Mouse (Mus musculus): ENCODE measurements around the gene Grid2ip. TPM values are rescaled to one million over a fixed set of nuclear protein-coding genes. Genes with fewer than 3 reads are reported as not detected.

The Grid2ip gene
- polyA plus RNA-seq, 1 experiment from 2014 or later = 0.65 TPM

- 1% methylated on average over 47 of the region's 47 CpGs for WGBS
- Histone ChIP-seq H3K4me3 (replicated peaks) (peak overlapping the region; percentile 48), H3K36me3 (no peaks in the 10 kb centered on the region), H3K9me3 (no peaks in the 10 kb centered on the region), H3K27me3 (peaks cover 77% of the 10 kb centered on the region), H3K4me1 (replicated peaks) (peaks cover 11% of the 10 kb centered on the region; the same call in 1 of the 2 replicates), H3K4me2 (peak overlapping the region; percentile 95), H3K9ac (replicated peaks) (peak overlapping the region; percentile 63), H3K27ac (no peak overlapping the region)
- peak; percentile 66 for ATAC-seq (ENCODE audit: insufficient number of reproducible peaks, insufficient read depth, low FRiP score, low TSS enrichment, low read depth)
Measured at GRCm38 (mm10) chr5:143363678-143364615, 6.8 kb downstream of the Grid2ip start.

DNA sequence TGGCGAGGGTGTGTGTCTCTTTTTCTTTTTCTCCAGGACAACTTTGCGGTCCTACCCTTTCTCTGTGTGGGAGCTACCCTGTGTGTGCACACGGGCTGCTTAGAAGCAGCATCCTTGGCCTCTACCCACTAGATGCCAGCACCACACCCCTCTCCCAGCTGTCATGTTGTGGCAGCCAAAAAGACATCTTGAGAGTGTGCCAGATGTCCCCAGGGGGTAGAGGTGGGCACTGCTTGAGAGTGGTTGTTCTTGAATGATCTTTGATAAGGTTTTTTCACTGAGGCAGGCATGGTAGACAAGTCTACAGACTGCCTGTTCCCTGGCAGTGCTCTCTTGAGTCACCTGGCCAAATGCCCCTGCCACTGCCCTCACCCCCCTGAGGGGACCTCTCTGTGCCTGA is 10.8 kb downstream of the Grid2ip start:
- no peak for ATAC-seq (ENCODE audit: insufficient number of reproducible peaks, insufficient read depth, low FRiP score, low TSS enrichment, low read depth)
- Histone ChIP-seq H3K4me1 (replicated peaks) (peaks cover 18% of the 10 kb centered on the region), H3K9ac (replicated peaks) (no peak overlapping the region), H3K36me3 (no peaks in the 10 kb centered on the region), H3K27me3 (peaks cover 90% of the 10 kb centered on the region), H3K4me2 (no peak overlapping the region), H3K9me3 (no peaks in the 10 kb centered on the region), H3K4me3 (replicated peaks) (no peak overlapping the region), H3K27ac (no peak overlapping the region)
- 71% methylated on average over 3 of the region's 3 CpGs for WGBS

DNA sequence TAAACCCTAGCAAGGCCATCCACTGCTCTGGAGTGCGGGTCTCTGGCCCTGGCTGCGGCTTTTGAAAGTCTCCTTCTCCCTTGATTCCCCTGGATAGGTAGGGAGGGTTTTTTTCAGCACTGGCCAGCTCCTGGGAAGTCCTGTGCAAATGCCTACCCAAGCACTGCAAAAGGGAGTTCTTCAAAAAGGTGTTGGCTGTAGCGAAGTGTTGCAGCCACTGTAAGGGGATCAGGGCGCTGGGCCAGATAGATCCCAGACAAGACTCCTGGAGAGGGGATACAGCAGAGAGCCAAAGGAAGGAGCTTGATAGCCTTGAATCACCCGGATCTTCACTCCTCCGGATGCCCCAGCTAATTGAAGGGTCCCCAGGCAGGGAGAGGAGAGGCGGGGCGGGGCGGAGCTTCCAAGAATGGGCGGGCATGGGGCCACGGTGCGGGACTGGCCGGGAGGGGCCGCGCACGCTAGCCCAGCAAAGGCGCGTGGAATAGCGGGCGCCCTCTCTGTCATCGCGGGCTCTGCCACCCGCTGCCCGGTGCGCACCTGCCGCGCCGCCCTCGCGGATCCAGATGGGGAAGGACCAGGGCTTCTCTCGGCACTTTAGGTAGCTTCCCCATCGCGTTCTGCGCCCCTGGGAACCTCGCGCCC is 12.6 kb downstream of the Grid2ip start:
- peaks cover 95% of the 10 kb centered on the region for H3K27me3 ChIP-seq
- H3K4me3 ChIP-seq (replicated peaks) = peak overlapping the region; percentile 31
- WGBS = 3% methylated on average over 36 of the region's 36 CpGs
- H3K9me3 ChIP-seq = no peaks in the 10 kb centered on the region
- no peaks in the 10 kb centered on the region for H3K36me3 ChIP-seq
- peak overlapping the region; percentile 37; the same call in 1 of the 2 replicates for H3K9ac ChIP-seq (replicated peaks)
- H3K4me1 ChIP-seq (replicated peaks) = peaks cover 9% of the 10 kb centered on the region
- peak overlapping the region; percentile 48 for H3K4me2 ChIP-seq
- H3K27ac ChIP-seq = no peak overlapping the region
- ATAC-seq (ENCODE audit: insufficient number of reproducible peaks, insufficient read depth, low FRiP score, low TSS enrichment, low read depth) = no peak

DNA sequence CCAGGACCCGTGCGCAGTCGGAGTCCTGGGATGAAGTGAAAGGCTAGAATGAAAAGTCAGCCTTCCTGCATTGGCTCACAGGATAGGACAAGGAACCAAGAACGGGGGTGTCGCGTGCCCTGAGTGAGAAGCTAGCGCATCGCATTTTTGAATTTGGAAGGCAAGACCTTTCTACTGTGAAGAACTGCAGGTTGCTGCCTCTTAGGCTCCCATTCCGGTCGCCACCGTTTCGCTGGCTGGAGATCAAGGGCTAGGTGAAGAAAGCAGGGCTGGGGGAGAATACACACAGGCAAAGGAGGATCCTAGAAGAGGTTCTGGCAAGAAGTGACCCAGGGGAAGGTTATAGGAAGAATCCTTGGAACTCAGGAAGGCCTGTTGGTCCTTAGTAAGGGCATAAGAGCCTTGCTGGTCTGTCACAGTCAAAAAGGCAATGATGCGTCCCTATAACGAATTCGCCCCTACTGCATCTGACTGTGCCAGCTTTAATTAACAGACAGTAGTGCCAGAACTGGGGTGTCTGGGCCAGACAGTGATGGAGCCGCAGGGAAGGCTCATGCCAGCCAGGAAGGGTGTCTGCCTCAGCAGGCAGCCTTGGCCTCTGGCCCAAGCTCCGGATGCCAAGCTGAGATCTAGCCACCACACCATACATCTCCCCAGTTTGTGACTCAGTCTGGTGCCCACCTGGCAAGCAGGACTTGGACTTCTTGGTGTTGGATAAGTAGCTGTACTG is 13.4 kb downstream of the Grid2ip start:
- Histone ChIP-seq H3K4me1 (replicated peaks) (peaks cover 9% of the 10 kb centered on the region), H3K4me2 (peak overlapping the region; percentile 48), H3K9me3 (no peaks in the 10 kb centered on the region), H3K27ac (no peak overlapping the region), H3K36me3 (no peaks in the 10 kb centered on the region), H3K9ac (replicated peaks) (no peak overlapping the region), H3K27me3 (peaks cover 95% of the 10 kb centered on the region), H3K4me3 (replicated peaks) (0 out of 2 replicates have a peak overlapping the region, but pooled peaks have one; percentile 31)
- ATAC-seq (ENCODE audit: insufficient number of reproducible peaks, insufficient read depth, low FRiP score, low TSS enrichment, low read depth) = no peak
- WGBS = 24% methylated on average over 17 of the region's 17 CpGs

DNA sequence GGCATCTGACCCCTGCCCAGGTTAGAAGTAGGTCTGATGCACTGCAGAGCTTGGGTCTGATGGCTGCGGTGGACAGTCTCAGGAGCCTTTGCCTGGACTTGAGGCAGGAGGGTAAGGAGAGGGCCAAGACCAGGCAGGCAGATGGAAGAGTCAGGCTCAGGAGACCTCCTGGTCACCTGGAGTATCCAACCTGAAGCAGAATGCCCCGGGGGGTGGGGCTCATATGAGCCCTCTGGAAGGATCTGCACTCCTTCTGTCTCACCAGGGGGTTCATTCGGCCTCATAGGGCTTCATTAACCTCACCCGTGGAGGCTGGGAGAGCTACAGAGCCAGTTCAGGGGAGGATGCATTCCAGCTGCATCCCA is 14.0 kb downstream of the Grid2ip start:
- Histone ChIP-seq H3K27ac (no peak overlapping the region), H3K4me2 (no peak overlapping the region), H3K9me3 (peaks cover 3% of the 10 kb centered on the region; the same call in 1 of the 2 replicates), H3K4me3 (replicated peaks) (no peak overlapping the region), H3K36me3 (no peaks in the 10 kb centered on the region), H3K27me3 (peaks cover 93% of the 10 kb centered on the region), H3K4me1 (replicated peaks) (peaks cover 9% of the 10 kb centered on the region), H3K9ac (replicated peaks) (no peak overlapping the region)
- WGBS = 53% methylated on average over 4 of the region's 4 CpGs
- ATAC-seq (ENCODE audit: insufficient number of reproducible peaks, insufficient read depth, low FRiP score, low TSS enrichment, low read depth) = no peak

- Histone ChIP-seq H3K9me3 (peaks cover 6% of the 10 kb centered on the region; the same call in 1 of the 2 replicates), H3K9ac (replicated peaks) (no peak overlapping the region; the same call in 1 of the 2 replicates), H3K4me1 (replicated peaks) (peaks cover 9% of the 10 kb centered on the region), H3K27me3 (peaks cover 81% of the 10 kb centered on the region), H3K4me3 (replicated peaks) (peak overlapping the region; percentile 37), H3K4me2 (peak overlapping the region; percentile 61), H3K27ac (no peak overlapping the region), H3K36me3 (no peaks in the 10 kb centered on the region)
- ATAC-seq (ENCODE audit: insufficient number of reproducible peaks, insufficient read depth, low FRiP score, low TSS enrichment, low read depth) = no peak
- WGBS = 2% methylated on average over 35 of the region's 35 CpGs
Measured at GRCm38 (mm10) chr5:143372818-143373217, 15.7 kb downstream of the Grid2ip start.

DNA sequence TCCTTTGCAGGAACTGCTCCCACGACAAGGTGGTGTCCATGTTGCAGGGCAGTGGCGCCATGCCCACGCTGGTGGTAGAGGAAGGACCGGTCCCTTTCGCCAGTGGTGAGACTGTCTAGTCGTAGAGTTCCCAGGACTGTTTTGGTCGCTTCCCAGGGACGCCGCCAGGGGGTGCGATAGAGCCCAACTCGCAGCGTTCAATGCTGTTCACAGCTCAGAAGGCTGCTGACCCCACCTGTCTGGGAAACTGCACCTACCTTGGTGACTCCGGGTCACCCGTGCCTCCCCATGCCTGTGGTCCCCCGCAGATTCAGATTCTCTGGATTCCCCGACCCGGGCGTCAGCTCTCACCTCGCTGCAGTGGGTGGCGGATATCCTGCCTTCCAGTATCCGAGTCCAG is 18.1 kb downstream of the Grid2ip start:
- peak; percentile 63; the same call in 1 of the 2 replicates for ATAC-seq (ENCODE audit: insufficient number of reproducible peaks, insufficient read depth, low FRiP score, low TSS enrichment, low read depth)

GRCm38 (mm10) chr5:143376156-143376555 is 19.0 kb downstream of the Grid2ip start:
- no peak for ATAC-seq (ENCODE audit: insufficient number of reproducible peaks, insufficient read depth, low FRiP score, low TSS enrichment, low read depth)
- Histone ChIP-seq H3K27me3 (peaks cover 48% of the 10 kb centered on the region), H3K36me3 (no peaks in the 10 kb centered on the region), H3K4me1 (replicated peaks) (peaks cover 4% of the 10 kb centered on the region), H3K4me3 (replicated peaks) (no peak overlapping the region), H3K9ac (replicated peaks) (no peak overlapping the region), H3K9me3 (peaks cover 6% of the 10 kb centered on the region; the same call in 1 of the 2 replicates), H3K4me2 (no peak overlapping the region), H3K27ac (no peak overlapping the region)
- 87% methylated on average over 4 of the region's 4 CpGs for WGBS

More for the DNA sequence above, 18.1 kb downstream of the Grid2ip start:
- Histone ChIP-seq H3K27me3 (peaks cover 57% of the 10 kb centered on the region), H3K9me3 (peaks cover 6% of the 10 kb centered on the region; the same call in 1 of the 2 replicates), H3K36me3 (no peaks in the 10 kb centered on the region), H3K9ac (replicated peaks) (no peak overlapping the region), H3K27ac (no peak overlapping the region), H3K4me1 (replicated peaks) (peaks cover 4% of the 10 kb centered on the region), H3K4me2 (peak overlapping the region; percentile 36; the same call in 1 of the 2 replicates), H3K4me3 (replicated peaks) (peak overlapping the region; percentile 15; the same call in 1 of the 2 replicates)
- 9% methylated on average over 21 of the region's 21 CpGs for WGBS

DNA sequence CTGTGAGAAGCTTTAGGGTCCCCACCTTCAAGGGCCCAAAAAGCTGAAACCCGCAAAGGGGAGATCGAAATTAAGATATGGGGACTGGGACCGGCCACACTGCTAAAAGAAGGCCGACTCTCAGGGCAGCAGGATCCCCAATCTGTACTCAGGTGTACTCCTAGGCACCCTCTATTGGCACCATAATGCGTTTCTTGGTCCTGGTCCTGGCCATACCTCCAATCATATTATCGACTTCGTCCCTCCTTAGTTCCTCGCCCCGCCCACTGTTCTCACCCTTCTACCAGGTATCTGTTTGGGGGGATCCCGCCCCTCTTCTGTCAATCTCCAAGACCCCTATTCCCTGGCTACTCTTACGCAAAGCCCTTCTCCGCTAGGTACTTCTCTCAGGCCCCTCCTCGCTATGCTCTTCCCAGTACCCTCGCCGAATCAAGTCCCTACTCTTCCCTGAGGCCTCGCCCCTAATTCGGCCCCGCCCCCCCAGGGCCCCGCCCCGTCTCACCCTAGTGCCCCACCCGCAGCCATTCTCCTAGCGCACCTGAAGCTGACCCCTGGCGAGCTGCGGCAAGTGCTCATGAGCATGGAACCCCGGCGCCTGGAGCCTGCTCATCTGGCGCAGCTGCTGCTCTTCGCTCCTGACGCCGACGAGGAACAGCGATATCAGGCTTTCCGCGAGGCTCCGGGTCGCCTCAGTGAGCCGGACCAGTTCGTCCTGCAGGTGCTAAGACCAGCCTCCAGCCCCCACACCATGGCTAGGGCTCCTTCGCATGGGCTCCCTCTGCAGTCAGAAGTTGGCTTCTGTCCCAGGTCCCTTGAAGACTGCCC is 29.9 kb downstream of the Grid2ip start:
- WGBS = 8% methylated on average over 39 of the region's 39 CpGs
- Histone ChIP-seq H3K4me3 (replicated peaks) (peak overlapping the region; percentile 35), H3K9me3 (no peaks in the 10 kb centered on the region), H3K4me1 (replicated peaks) (peaks cover 7% of the 10 kb centered on the region), H3K27ac (no peak overlapping the region), H3K36me3 (no peaks in the 10 kb centered on the region), H3K9ac (replicated peaks) (peak overlapping the region; percentile 44), H3K4me2 (peak overlapping the region; percentile 65), H3K27me3 (peaks cover 57% of the 10 kb centered on the region)
- ATAC-seq (ENCODE audit: insufficient number of reproducible peaks, insufficient read depth, low FRiP score, low TSS enrichment, low read depth) = peak; percentile 57; the same call in 1 of the 2 replicates

DNA sequence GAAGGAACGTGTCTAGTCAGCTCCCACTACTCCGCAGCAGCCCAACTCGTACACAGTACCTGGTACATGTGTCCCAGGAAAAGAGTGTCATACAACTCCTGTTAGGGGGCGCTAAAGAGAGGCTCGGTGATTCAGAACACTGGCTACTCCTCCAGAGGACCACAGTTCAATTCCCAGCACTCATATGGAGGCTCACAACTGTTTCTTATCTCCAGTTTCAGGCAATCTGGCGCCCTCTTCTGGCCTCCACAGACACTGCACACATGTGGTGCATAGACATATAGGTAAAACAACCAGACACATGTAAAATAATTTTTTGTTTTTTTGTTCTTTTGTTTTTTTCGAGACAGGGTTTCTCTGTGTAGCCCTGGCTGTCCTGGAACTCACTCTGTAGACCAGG is 37.0 kb downstream of the Grid2ip start:
- H3K4me2 ChIP-seq = no peak overlapping the region
- 0 out of 2 replicates have a peak, but pooled peaks cover 6% of the 10 kb centered on the region for H3K9me3 ChIP-seq
- H3K4me1 ChIP-seq (replicated peaks) = no peaks in the 10 kb centered on the region
- peaks cover 8% of the 10 kb centered on the region; the same call in 1 of the 2 replicates for H3K36me3 ChIP-seq
- no peak for ATAC-seq (ENCODE audit: insufficient number of reproducible peaks, insufficient read depth, low FRiP score, low TSS enrichment, low read depth)
- no peak overlapping the region for H3K4me3 ChIP-seq (replicated peaks)
- H3K27ac ChIP-seq = no peak overlapping the region
- H3K27me3 ChIP-seq = peaks cover under 1% of the 10 kb centered on the region; the same call in 1 of the 2 replicates
- 85% methylated on average over 7 of the region's 7 CpGs for WGBS
- no peak overlapping the region for H3K9ac ChIP-seq (replicated peaks)
